In genomic region chr5:120769396-120769795, GRCm38 (mm10) we compare ENCODE assay signal across 1 mouse cellular context.
TF ChIP-seq lines count a peak whose summit lies in the region.

No protein-coding gene starts in this region.

TF ChIP-seq in MEL, 35 proteins besides CTCF, POLR2A, EP300 and RAD21:
- no peak for TF ChIP-seq E2F4 (IDR thresholded peaks at IDR 0.05; ENCODE audit: borderline replicate concordance, low read depth, low read length)
- TF ChIP-seq TCF12 (IDR thresholded peaks at IDR 0.05; ENCODE audit: low read depth, low read length): peak; percentile 31; the same call in 1 of the 2 replicates
- TF ChIP-seq CHD2 (IDR thresholded peaks at IDR 0.05; ENCODE audit: low read length): no peak
- TF ChIP-seq TAL1 (IDR thresholded peaks at IDR 0.05; ENCODE audit: low read length): peak; percentile 62
TF ChIP-seq in MEL: peak in this region for 2.
